Mouse (Mus musculus): Measurements from ENCODE around the gene P4ha3. TPM values are rescaled to one million over a fixed set of nuclear protein-coding genes. Genes with fewer than 3 reads are reported as not detected.
"Not testable (repeated sequence)": the region's sequence is repeated elsewhere in the genome, so short reads cannot be mapped to it uniquely, and the experiment has no call there.

The P4ha3 gene
- total RNA-seq (2021): 10 to 100 TPM; 15.2 to 17.6 TPM
- long read RNA-seq, experiment 1, transcript P4ha3-201 (13 exons, 2,361 nt): major isoform, 15 of 20 reads
- long read RNA-seq, experiment 1, partial matches to known transcripts: 2 of 20 reads
- long read RNA-seq, experiment 1, other reads (novel, unspliced or antisense): 3 of 20 reads
- long read RNA-seq, experiment 2, transcript P4ha3-201 (13 exons, 2,361 nt): major isoform, 19 of 25 reads
- long read RNA-seq, experiment 2, partial matches to known transcripts: 0 of 25 reads
- long read RNA-seq, experiment 2, other reads (novel, unspliced or antisense): 6 of 25 reads

GRCm38 (mm10) chr7:100285383-100285782 lies at the start of gene P4ha3:
Gene P4ha3 (plus strand): TSS chr7:100285520.
- no peak for DNase-seq (ENCODE audit: low spot score in 2 of 2)

GRCm38 (mm10) chr7:100238271-100238670 lies 47.0 kb upstream of the P4ha3 start:
- no peak for DNase-seq (ENCODE audit: low spot score in 2 of 2)

- DNase-seq (ENCODE audit: low spot score in 2 of 2): no peak
Observed at GRCm38 (mm10) chr7:100240601-100241000, 44.7 kb upstream of the P4ha3 start.

DNA sequence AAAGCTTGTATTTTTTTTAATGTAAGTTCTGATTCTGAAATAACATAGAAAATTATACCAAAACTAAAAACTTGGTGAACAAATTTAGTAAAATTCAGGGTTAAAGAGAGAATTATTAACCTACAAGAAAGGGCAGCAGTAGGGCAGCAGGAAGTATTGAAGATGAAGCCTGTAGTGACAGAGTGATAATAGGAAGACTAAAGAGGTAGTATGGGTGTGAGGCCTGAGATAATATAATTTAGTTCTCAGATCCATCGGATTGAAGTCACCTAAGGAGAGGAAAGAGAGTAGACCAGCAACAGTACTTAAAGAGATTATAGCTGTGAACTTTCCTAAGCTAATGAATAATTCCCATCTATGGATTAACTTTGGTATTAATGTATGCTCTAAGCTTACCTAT lies 42.3 kb upstream of the P4ha3 start:
- no peak for DNase-seq (ENCODE audit: low spot score in 2 of 2)

- DNase-seq (ENCODE audit: low spot score in 2 of 2): no peak
Observed at GRCm38 (mm10) chr7:100244225-100244624, 41.1 kb upstream of the P4ha3 start.

DNA sequence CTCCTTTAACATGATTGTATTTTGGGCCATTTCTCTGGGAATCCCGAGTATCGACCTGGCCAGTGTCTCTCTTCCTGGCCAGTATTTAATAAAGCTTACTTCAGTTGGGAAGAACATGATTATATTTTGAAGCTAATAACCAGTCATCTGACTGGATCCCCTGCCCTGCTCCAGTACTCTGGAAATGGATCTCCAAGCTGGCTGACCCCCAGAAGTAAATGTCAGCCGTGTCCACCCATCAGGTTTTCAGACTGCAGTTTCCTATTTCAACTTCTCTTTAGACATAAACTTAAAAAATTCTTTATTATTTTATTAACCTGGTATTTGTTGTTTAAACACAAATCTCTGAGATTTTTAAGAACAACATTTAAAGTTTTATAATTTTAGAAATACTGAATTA lies 40.1 kb upstream of the P4ha3 start:
- no peak for DNase-seq (ENCODE audit: low spot score in 2 of 2)

- no peak for DNase-seq (ENCODE audit: low spot score in 2 of 2)
Observed at GRCm38 (mm10) chr7:100250667-100251066, 34.7 kb upstream of the P4ha3 start.

DNA sequence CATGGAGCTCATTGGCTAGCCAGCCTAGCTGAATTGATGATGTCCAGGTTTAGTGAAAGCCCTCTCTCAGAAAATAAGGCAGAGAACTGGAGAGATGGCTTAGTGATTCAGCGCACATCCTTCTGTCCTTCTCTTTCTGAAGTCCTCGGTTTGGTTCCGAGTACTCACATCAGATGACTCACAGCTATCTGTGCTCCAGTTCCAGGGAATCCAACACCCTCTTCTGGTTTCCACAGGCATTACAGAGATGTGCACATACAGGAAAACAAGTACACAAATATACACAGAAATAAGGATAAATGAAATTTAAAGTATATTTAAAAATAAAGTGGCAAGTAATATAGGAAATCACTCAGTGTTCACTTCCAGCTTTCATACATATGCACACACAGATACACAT lies 23.0 kb upstream of the P4ha3 start:
- DNase-seq (ENCODE audit: low spot score in 2 of 2): no peak

DNA sequence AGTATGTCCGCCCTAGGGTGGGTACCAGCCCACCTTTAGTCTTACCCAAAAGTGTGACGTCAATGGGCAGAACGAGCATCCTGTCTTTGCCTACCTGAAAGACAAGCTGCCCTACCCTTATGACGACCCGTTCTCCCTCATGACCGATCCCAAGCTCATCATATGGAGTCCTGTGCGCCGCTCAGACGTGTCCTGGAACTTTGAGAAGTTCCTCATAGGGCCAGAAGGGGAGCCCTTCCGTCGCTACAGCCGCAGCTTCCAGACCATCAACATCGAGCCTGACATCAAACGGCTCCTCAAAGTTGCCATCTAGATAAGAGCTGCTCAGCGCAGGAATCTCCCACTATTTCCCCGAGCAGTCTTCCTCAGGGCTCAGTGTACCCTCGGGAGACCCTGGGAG lies 20.4 kb upstream of the P4ha3 start:
- DNase-seq (ENCODE audit: low spot score in 2 of 2): not testable (repeated sequence)

DNA sequence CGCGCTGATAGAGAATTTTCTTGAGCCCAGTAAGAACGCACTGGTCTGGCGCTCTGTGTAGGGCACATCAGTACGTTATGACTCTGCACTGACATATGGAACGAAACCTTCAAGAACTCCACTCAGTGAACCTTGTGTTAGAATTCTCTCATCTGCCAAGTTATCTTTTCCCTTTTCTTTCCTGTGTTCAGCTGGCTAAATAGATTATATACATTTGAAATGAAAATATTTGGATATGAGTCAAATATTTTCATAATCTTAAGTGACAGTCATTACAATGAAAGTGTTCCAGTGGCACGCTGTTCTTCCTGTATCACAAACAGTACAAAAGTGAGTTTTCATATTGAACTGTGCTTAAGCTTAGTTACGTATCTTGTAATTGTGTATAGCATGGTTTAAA lies 13.0 kb upstream of the P4ha3 start:
- no peak for DNase-seq (ENCODE audit: low spot score in 2 of 2)

DNA sequence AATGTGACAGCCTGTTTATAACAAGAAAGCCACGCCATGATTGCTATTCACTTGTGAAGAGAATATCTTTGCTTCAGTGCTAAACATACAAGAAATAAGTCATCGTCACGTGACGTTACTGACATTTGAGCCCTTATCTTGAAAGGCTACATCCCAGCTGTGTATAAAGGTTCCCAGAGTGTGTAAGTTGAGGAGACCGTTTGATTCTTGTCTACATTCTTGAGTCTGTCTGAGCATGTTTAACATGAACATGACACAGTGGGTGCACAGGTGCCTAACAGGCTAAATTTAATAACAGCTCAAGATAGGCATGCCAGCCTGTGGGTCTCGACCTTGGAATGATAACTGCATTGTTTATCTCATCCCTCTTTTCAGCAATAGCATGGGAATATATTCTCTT lies 10.8 kb upstream of the P4ha3 start:
- DNase-seq (ENCODE audit: low spot score in 2 of 2): no peak

- no peak for DNase-seq (ENCODE audit: low spot score in 2 of 2)
Observed at GRCm38 (mm10) chr7:100276397-100276796, 8.9 kb upstream of the P4ha3 start.

DNA sequence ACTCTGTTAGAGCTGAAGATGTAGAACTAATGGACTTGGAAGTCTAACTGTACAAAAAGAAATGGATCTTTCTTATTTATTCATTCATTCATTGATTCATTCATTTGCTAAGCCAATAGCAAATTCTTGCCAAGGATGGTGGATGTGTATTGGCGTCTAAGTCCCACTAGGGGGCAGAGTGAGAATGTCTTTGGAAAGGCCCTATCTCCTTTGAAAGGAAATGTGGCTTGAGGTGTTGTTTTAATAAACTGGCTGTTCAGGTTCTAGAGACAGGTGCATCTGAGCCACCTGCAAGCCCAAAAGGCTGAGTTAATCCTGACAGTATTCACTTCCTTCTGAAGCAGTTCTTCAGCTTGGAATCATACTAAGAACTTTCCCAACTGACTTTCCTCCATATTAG lies 5.5 kb upstream of the P4ha3 start:
- DNase-seq (ENCODE audit: low spot score in 2 of 2): no peak

- no peak for DNase-seq (ENCODE audit: low spot score in 2 of 2)
Observed at GRCm38 (mm10) chr7:100281596-100281995, 3.7 kb upstream of the P4ha3 start.

GRCm38 (mm10) chr7:100283298-100283697 lies 2.0 kb upstream of the P4ha3 start:
- DNase-seq (ENCODE audit: low spot score in 2 of 2): no peak

DNA sequence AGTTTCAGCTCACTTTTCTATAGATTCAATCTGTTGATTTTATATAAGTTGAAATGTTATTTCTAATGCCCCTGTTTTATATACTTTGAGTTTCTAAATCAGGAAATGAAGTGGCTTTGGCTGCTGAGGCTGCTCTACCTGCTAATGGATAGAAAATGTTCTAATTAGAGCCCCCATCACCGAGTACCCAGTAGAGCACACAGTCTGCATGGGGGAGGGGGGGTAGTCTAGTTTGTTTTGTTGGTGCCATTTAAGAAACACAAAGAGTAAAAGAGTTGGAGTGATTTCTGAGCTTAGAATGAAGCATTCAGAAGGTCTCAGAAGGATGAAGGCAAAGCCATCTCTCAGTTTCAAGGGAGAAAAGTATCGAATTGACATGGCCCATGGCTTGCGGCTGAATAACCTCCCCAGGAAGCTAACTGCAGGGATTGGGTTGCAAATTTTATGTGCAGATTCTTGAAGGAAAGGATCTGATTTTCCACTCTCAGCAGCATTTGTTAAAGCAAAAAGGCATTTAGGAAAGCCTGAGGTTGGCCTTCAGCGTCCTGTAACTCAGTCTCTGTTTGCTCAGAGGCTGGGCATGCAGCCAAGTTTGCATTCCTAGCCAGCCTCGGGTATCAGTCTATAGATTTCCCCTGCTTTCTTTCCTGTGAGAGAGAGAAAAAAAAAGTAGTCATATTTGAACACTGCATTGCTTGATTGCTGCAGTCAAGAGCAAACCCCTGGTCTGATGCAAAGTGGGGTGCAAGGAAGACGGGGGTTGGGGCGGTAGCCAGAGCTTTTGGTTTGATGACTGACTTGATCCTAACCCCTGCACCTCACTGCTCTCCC lies 2.6 kb downstream of the P4ha3 start:
- peak in 1 of 2 experiments; percentile 75 for DNase-seq (ENCODE audit: low spot score in 2 of 2)

- peak; percentile 41 to 77 for DNase-seq (ENCODE audit: low spot score in 2 of 2)
Observed at GRCm38 (mm10) chr7:100288622-100289021, 3.3 kb downstream of the P4ha3 start.

GRCm38 (mm10) chr7:100293546-100293945 lies 8.2 kb downstream of the P4ha3 start:
- DNase-seq (ENCODE audit: low spot score in 2 of 2): no peak

DNA sequence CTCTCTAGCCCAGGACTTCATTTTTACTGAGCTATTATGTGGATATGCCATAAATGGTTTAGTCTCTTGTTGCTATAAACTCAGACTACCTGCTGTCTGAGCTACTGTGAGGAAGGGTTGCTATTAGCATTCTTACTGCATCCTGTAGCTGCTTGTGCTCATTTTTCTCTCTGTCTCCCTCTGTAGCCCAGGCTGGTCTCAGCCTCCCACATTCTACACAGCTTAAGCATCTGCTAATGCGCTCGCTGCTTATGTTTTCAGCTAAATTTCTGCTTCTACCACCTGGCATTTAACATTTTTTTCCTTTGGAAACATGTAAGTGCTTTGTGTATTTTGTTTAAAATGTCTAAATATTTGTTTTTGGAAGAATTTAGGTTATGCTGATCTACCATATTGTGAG lies 10.4 kb downstream of the P4ha3 start:
- DNase-seq (ENCODE audit: low spot score in 2 of 2): no peak

- DNase-seq (ENCODE audit: low spot score in 2 of 2): no peak
Observed at GRCm38 (mm10) chr7:100296699-100297098, 11.4 kb downstream of the P4ha3 start.

DNA sequence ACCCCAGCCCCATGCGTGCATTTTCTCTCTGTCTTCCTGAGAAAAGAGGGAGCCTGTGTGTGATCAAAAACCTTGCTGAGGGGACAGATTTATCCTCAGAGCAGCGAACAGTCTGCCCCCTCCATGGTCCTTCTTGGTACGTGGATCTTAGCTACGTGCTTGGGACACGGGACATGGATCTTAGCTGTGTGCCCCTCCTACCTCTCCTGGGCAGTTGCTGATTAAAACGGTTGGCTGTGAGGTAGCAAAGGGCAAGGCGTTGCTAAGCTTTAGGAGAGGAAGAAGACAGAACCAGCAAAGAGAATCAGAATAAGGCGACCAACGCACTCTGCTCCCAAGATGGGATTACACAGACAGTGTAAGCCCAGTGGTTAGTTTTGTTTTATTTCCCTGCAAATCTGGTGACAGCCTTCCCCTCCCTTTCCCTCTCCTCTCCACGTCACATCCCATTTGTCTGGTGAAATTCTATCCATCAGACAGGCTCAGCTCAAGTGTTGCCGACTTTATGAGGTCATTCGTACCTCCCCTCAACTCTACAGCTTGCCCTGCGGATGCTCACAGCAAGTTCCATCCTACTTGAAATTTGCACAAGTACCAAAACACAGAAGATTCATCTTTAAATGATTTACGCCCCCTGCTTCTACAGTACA lies 13.7 kb downstream of the P4ha3 start:
- DNase-seq (ENCODE audit: low spot score in 2 of 2): no peak

- DNase-seq (ENCODE audit: low spot score in 2 of 2): no peak
Observed at GRCm38 (mm10) chr7:100301390-100301789, 16.1 kb downstream of the P4ha3 start.
